Mouse (Mus musculus) midbrain, embryonic 16.5 days (tissue): ENCODE results near the gene Atp13a3. TPM values are rescaled to one million over a fixed set of nuclear protein-coding genes. Genes with fewer than 3 reads are reported as not detected.
"Not testable (repeated sequence)": the region's sequence is repeated elsewhere in the genome, so short reads cannot be mapped to it uniquely, and the experiment has no call there.

ENCODE experiments used
- ATAC-seq: fragments of 200-750 bp; cut with Nextera tagmentation; 2 replicates; pipeline ENCODE4 v1.8.0; 2017; ENCODE audit warnings: moderate TSS enrichment
- H3K27ac ChIP-seq: fragments of 300-500 bp; sonication (generic); 2 replicates; pipeline ENCODE4 v1.5.1; 2014; ENCODE audit warnings: mild to moderate bottlenecking, low read length, mixed read lengths
- H3K27me3 ChIP-seq: fragments of 300-500 bp; sonication (generic); 2 replicates; pipeline ENCODE4 v1.6.1; 2014; ENCODE audit warnings: low read depth, low read length, mixed read lengths; ENCODE audit not compliant: control insufficient read depth, insufficient read depth
- H3K36me3 ChIP-seq: fragments of 300-500 bp; sonication (generic); 2 replicates; pipeline ENCODE4 v1.6.1; 2014; ENCODE audit warnings: mild to moderate bottlenecking, low read length, moderate library complexity, mixed read lengths; ENCODE audit not compliant: control insufficient read depth, insufficient read depth
- H3K4me1 ChIP-seq: fragments of 300-500 bp; sonication (generic); 2 replicates; pipeline ENCODE4 v1.6.1; 2014; ENCODE audit warnings: mild to moderate bottlenecking, low read length, mixed read lengths; ENCODE audit not compliant: control insufficient read depth, insufficient read depth
- H3K4me2 ChIP-seq: fragments of 300-500 bp; sonication (generic); 2 replicates; pipeline ENCODE4 v1.6.1; 2014; ENCODE audit warnings: mild to moderate bottlenecking, low read length, mixed read lengths
- H3K4me3 ChIP-seq: fragments of 300-500 bp; sonication (generic); 2 replicates; pipeline ENCODE4 v1.5.1; 2014; ENCODE audit warnings: low read depth, mild to moderate bottlenecking, low read length, moderate library complexity, mixed read lengths
- H3K9ac ChIP-seq: fragments of 300-500 bp; sonication (generic); 2 replicates; pipeline ENCODE4 v1.6.1; 2014; ENCODE audit warnings: low read depth, low read length, mixed read lengths
- H3K9me3 ChIP-seq: fragments of 300-500 bp; sonication (generic); replicated peaks from 2 replicates; pipeline ENCODE4 v1.6.1; 2014; ENCODE audit warnings: mild to moderate bottlenecking, low read length, mixed read lengths; ENCODE audit not compliant: control insufficient read depth, poor library complexity, severe bottlenecking
- WGBS: fragments of 180-500 bp; shearing (Covaris S2); extraction: QIAGEN DNeasy Blood & Tissue Kit; methylation state at CpG from one replicate; pipeline ENCODE4 v1.1.7; 2014; 5-methylcytosine and 5-hydroxymethylcytosine counted together
- polyA plus RNA-seq: library from polyadenylated mRNA; unstranded; fragments of >200 nt; fragmentation: Nextera tagmentation; extraction: Ambion mirVana; gene quantifications from 2 replicates; pipeline ENCODE4 v1.2.1, GENCODE M21; 2015

Gene Atp13a3
- polyA plus RNA-seq, 1 experiment from 2014 or later: 7.5 TPM

DNA sequence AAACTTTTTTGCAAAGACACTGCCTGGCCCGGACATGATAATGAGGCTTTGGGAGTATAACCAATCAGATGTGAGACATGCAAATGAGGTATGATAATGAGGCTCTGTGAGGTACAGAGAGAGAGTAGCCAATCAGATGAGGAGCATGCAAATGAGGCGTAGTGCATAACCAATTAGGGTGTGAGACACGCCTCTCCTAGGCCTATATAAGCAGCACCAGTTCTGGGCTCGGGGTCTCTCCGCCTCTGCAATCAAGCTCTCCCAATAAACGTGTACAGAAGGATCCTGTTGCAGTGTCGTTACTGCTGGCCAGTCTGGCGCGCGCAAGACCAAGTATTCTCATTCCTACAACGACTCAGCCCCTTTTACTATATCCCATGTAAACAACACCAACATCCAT is 52.3 kb downstream of the Atp13a3 start:
- not testable (repeated sequence) for H3K36me3 ChIP-seq, H3K4me1 ChIP-seq, ATAC-seq, H3K27ac ChIP-seq, H3K4me2 ChIP-seq, H3K27me3 ChIP-seq, H3K9ac ChIP-seq, H3K9me3 ChIP-seq, H3K4me3 ChIP-seq
- WGBS: 98% methylated on average over 11 of the region's 11 CpGs

DNA sequence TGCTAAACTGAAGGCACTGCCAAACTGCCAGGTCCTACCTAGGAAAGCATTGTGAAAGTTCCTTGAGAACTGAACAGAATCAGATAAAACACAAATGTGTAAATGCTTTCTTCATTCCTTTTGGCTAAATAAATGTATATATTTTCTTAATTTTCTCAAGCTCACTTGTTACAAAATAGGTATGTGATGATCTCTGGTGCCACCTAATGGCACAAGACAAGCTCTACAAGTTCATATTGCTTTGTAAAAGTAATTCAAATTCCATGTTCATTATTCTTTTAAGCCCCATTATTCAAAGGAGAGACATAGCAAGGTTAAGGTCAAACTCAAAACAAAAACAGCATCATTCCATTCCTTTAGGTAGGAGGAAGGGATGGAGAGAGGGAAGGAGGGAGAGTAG is 91.5 kb downstream of the Atp13a3 start:
- Histone ChIP-seq H3K9me3 (no peaks in the 10 kb centered on the region), H3K4me2 (no peak overlapping the region), H3K9ac (no peak overlapping the region), H3K36me3 (no peaks in the 10 kb centered on the region; the same call in 1 of the 2 replicates), H3K27me3 (peaks cover 22% of the 10 kb centered on the region), H3K4me1 (peaks cover 11% of the 10 kb centered on the region), H3K27ac (no peak overlapping the region), H3K4me3 (no peak overlapping the region)
- no peak for ATAC-seq

DNA sequence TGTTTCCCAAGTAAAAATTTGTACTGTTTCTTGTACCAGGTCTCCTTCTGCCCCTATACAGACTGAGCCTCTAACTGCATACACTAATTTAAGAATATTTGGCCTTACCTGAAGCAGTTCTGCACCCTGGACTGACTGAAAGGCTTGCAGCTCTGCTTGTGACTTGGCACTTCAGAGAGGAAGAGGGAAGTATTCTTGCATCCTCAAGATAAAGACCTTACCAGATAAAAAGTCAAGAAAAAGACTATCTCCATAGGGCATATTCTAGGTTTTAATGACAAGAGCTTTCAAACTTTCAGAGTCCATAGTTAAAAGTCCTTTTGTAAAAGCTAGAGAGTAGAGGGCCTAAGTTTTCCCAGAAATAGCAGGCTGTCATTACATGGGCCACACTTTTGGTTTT is 95.1 kb downstream of the Atp13a3 start, which contains the start of gene Gp5:
TSS of gene Gp5 (minus strand) at position 133 of the 400 bp plus-strand sequence.
- Histone ChIP-seq H3K36me3 (no peaks in the 10 kb centered on the region; the same call in 1 of the 2 replicates), H3K4me3 (peak within 1 kb of the TSS; percentile 67), H3K27me3 (peaks cover 35% of the 10 kb centered on the region), H3K9me3 (no peaks in the 10 kb centered on the region), H3K4me2 (peak within 1 kb of the TSS; percentile 96), H3K9ac (peak within 1 kb of the TSS; percentile 74), H3K4me1 (peaks cover 18% of the 10 kb centered on the region), H3K27ac (no peak within 1 kb of the TSS)
- ATAC-seq: no peak

DNA sequence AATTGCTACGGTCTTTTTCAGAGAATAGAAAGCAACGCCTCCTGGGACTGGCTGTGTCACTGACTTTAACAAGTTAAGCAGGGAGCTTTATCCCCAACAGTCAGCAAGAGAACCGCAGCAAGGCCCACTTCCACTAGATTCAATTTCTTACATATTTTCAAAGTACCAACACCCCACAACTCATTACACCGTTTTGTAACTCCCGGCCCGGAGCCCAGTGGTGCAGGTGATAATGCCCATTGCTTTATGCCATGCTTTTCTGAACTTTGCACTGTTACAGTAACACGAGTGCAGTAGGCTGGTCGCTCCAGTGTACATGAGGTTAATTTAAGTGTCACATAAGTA is 95.6 kb downstream of the Atp13a3 start:
- Histone ChIP-seq H3K9me3 (no peaks in the 10 kb centered on the region), H3K27me3 (peaks cover 35% of the 10 kb centered on the region), H3K36me3 (no peaks in the 10 kb centered on the region; the same call in 1 of the 2 replicates), H3K27ac (no peak overlapping the region), H3K4me1 (peaks cover 18% of the 10 kb centered on the region), H3K4me2 (peak overlapping the region; percentile 96; the same call in 1 of the 2 replicates), H3K4me3 (no peak overlapping the region), H3K9ac (no peak overlapping the region)
- ATAC-seq: no peak
- 58% methylated on average over 8 of the region's 8 CpGs for WGBS

DNA sequence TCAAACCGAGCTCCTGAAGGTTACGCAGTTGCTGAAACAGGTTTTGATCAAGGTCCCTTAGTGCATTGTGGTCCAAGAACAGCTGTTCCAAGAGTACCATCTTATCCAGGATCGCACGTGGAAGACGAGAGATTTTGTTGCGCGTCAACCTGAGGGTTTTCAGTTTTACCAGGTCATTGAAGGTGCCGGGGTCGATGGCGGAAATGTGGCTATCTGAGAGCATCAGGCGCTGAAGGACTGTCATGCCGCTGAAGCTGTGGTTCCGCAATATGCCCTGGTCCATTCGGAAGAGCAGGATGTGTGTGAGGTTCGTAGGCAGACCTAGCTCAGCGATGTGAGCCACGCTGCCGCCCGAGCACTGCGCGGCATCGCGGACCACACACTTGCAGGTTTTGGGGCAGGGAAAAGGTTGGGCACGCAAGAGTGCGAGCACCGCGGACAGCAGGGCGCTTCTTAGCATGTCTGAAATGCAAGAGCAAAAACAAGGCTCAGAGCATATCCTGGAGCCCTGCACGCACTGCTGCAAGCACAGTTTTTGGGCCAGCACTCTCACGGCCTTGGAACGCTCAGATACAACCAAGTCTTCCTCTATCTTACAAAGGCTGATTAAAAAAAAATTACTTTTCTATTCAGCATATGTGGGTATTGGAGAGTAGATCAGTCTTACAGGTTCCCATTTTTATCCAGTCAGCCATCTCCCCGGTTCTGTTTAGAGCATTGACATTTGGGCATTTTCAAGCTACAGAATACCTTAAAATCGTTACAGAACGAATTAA is 96.2 kb downstream of the Atp13a3 start:
- Histone ChIP-seq H3K4me2 (peak overlapping the region; percentile 96), H3K9ac (peak overlapping the region; percentile 74), H3K9me3 (no peaks in the 10 kb centered on the region), H3K36me3 (no peaks in the 10 kb centered on the region; the same call in 1 of the 2 replicates), H3K27me3 (peaks cover 35% of the 10 kb centered on the region), H3K27ac (no peak overlapping the region), H3K4me3 (peak overlapping the region; percentile 67), H3K4me1 (peaks cover 18% of the 10 kb centered on the region)
- 3% methylated on average over 34 of the region's 34 CpGs for WGBS
- peak; percentile 49; the same call in 1 of the 2 replicates for ATAC-seq

DNA sequence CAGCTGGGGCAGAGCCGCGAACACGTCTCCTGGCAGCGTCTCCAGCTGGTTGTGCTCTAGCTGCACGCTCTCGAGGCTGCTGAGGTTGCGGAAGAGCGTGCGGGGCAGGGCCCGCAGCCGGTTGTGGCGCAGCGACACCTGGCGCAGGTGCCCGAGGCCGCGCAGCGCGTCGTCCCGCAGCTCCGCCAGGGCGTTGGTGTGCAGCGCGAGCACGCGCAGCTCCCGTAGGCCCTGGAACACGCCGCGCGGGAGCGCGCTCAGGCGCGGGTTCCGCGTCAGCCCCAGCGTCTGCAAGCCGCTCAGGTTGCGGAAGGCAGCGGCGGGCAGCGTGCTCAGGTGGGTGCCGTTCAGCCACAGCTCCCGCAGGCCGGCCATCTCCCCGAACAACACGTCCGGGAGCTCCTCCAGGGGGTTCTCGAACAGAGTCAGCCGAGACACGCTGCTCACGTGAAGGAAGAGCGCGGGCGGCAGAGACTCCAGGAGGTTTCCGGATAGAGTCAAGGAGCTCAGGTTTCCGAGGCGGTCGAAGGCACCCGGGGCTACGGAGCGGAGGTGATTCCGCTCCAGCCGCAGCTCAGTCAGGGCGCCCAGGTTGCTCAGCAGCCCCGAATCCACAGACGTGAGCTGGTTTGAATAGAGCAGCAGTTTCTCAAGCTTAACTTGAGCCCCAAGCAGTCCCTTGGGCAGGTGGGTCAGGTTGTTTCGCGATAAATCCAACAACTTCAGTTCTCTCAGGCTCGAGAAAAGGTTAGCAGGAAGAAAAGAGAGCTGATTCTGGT is 97.0 kb downstream of the Atp13a3 start:
- Histone ChIP-seq H3K4me1 (peaks cover 18% of the 10 kb centered on the region), H3K36me3 (no peaks in the 10 kb centered on the region; the same call in 1 of the 2 replicates), H3K9me3 (no peaks in the 10 kb centered on the region), H3K9ac (peak overlapping the region; percentile 74), H3K4me2 (peak overlapping the region; percentile 96), H3K27me3 (peaks cover 35% of the 10 kb centered on the region), H3K27ac (peak overlapping the region; percentile 52; the same call in 1 of the 2 replicates), H3K4me3 (peak overlapping the region; percentile 67)
- 2% methylated on average over 62 of the region's 72 CpGs for WGBS
- ATAC-seq: peak; percentile 80

DNA sequence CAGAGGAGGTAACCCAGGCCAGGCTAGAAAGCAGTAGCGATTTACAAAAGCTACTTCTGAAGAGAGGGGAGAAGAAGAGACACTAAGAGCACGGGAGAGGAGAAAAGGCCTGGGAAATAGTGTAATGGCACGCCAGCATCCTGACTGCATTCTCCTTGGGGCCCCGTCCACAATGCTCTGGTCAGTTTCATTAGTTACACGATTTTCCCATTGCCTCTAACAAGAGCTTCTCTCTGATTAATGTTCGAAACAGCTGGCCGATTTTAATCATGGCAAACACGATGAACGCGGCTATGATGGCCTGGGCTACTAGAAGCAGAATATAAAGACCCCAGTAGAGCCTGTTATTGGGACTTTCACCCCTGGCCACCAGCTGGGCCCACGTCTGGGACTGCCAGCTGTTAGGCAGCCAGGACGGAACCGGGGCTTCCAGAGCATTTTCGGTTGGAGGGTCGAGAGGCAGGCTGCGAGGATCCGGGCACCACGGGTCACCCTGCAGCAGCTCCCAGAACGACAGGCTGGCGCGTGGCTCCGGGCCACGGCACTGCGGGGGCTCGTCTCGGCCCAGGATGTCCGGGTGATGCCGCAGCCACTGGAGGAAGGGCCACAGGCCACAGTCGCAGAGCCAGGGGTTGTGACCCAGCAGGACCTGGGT is 97.7 kb downstream of the Atp13a3 start:
- Histone ChIP-seq H3K4me2 (peak overlapping the region; percentile 96), H3K27me3 (peaks cover 35% of the 10 kb centered on the region), H3K36me3 (no peaks in the 10 kb centered on the region; the same call in 1 of the 2 replicates), H3K4me1 (peaks cover 18% of the 10 kb centered on the region), H3K9me3 (no peaks in the 10 kb centered on the region), H3K9ac (peak overlapping the region; percentile 74), H3K4me3 (peak overlapping the region; percentile 67), H3K27ac (no peak overlapping the region)
- peak; percentile 33 for ATAC-seq
- 14% methylated on average over 29 of the region's 29 CpGs for WGBS

DNA sequence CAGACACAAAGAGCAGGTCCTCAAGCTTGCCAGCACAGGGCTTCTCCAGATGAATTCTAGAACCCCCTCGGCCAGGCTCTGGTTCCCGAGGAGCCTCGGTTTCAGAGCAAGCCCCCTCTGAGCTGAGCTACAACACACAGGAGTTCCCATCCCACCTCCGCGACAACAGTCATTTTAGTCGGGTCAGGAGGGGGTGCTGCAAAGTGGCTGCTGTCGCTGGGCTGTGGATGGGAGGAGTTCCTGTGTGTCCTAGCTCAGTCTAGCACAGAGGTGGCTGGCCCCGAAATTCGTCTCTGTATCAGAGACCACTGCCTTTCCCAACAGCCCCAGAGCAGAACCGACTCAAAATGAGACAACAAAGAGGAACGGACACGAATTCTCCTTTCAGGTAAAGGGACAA is 98.5 kb downstream of the Atp13a3 start:
- no peak for ATAC-seq
- H3K27me3 ChIP-seq: peaks cover 35% of the 10 kb centered on the region
- H3K4me1 ChIP-seq: peaks cover 18% of the 10 kb centered on the region
- H3K9me3 ChIP-seq: no peaks in the 10 kb centered on the region
- no peak overlapping the region for H3K4me2 ChIP-seq
- no peak overlapping the region for H3K9ac ChIP-seq
- H3K27ac ChIP-seq: no peak overlapping the region
- H3K36me3 ChIP-seq: no peaks in the 10 kb centered on the region; the same call in 1 of the 2 replicates
- WGBS: 61% methylated on average over 12 of the region's 12 CpGs
- H3K4me3 ChIP-seq: no peak overlapping the region
